Mouse (Mus musculus): Measurements from ENCODE around the gene Gba2. TPM values are rescaled to one million over a fixed set of nuclear protein-coding genes. Genes with fewer than 3 reads are reported as not detected.
A peak's percentile ranks its signal among the peaks of the same experiment; 100 is the strongest.

Gene Gba2
- total RNA-seq, 2 experiments from 2014 or later: 69.2 to 70.6 TPM

DNA sequence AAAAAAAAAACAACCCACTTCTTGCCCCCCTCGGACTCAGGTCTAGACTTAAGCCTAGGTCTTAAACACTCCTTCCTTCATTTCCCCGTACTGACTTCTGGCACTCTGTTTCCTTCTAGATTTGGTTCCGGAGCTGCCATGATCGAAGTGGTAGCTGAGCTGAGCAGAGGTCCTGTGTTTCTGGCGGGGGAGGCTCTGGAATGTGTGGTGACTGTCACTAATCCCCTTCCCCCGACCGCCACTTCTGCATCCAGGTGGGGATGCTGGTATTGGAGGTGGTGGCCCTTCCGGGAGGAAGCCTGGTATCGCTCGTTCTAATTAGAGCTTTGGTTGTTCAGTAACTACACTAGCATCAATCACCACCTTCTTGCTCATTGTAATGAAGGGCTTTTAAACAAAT is 583 bp upstream of the Gba2 start:
- peak overlapping the region; percentile 95 for H3K27ac ChIP-seq
- intact Hi-C loops (cut with DNase I): loop anchor here (5.0 kb wide), 3 partner anchors 47 to 137 kb away; partner anchors contain the start of genes Hint2 and Tesk1
- TF ChIP-seq CTCF (IDR thresholded peaks at IDR 0.05): no peak
- no peak for DNase-seq (ENCODE audit: extremely low spot score in 1 of 2, low spot score in 2 of 2)
- peak overlapping the region; percentile 90 for H3K4me3 ChIP-seq

DNA sequence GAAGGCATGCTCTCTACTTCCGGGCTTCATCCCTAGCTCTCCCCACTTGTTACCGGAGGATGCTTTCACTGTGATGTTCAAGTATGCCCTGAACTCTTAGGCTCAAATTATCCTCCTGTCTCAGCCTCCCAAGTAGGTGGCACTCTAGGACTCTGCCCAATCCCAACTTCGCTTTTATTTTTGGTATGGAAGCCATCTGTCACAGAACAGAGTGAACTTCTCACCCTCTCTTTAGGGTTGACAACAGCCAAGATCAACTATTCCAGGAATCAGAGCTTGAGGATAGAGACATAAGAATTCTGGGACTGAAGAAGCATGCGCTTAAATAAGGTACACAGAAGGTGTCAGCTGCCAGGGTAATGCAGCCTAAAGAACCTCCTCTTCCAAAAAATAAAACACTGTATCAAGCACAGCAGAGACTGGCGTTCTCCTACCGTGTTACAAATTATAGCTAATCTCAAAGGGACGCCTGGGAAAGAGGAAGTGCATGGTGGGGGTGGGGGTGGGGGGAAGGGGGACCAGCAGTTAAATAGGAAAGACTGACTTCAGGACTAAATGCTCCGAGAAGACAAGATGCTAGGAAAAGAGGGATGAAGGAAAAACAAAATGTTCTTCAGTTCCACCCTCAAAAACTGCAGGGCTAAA is 1.3 kb downstream of the Gba2 start:
- DNase-seq (ENCODE audit: extremely low spot score in 1 of 2, low spot score in 2 of 2): no peak
- no peak for TF ChIP-seq CTCF (IDR thresholded peaks at IDR 0.05)
- H3K4me3 ChIP-seq: peak overlapping the region; percentile 90
- intact Hi-C loops (cut with DNase I): loop anchor here (5.0 kb wide), 3 partner anchors 45 to 135 kb away; partner anchors contain the start of genes Hint2 and Tesk1
- peak overlapping the region; percentile 95 for H3K27ac ChIP-seq

GRCm38 (mm10) chr4:43575356-43575755 is 3.3 kb downstream of the Gba2 start:
- DNase-seq (ENCODE audit: extremely low spot score in 1 of 2, low spot score in 2 of 2): no peak
- Histone ChIP-seq H3K27ac (no peak overlapping the region), H3K4me3 (no peak overlapping the region)
- intact Hi-C loops (cut with DNase I): loop anchor here (5.0 kb wide), 3 partner anchors 43 to 133 kb away; partner anchors contain the start of genes Hint2 and Tesk1
- TF ChIP-seq CTCF (IDR thresholded peaks at IDR 0.05): no peak

DNA sequence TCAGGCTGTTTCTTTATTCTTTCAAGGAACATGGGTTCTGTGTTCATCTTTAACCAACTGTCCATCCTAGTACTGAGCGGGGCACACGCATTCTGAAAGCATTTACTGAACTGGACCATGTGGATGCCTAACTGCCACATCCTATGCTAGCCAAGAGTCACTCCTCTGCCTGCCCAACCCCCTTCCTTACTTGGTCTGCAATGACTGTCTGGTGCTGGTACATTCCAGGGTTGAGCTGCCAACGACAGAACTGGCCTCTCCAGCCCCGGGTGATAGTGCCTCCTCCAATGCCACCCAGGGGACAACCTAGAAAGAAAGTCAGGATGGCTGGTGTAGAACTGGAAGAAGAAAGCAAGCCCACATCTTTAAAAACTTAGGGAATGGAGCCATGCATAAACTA is 5.1 kb downstream of the Gba2 start:
- TF ChIP-seq CTCF (IDR thresholded peaks at IDR 0.05): no peak
- intact Hi-C loops (cut with DNase I): no loop called here
- Histone ChIP-seq H3K4me3 (no peak overlapping the region), H3K27ac (no peak overlapping the region)
- no peak for DNase-seq (ENCODE audit: extremely low spot score in 1 of 2, low spot score in 2 of 2)

GRCm38 (mm10) chr4:43571395-43572045 is 7.2 kb downstream of the Gba2 start:
- Histone ChIP-seq H3K4me3 (no peak overlapping the region), H3K27ac (no peak overlapping the region)
- DNase-seq (ENCODE audit: extremely low spot score in 1 of 2, low spot score in 2 of 2): no peak
- intact Hi-C loops (cut with DNase I): no loop called here
- no peak for TF ChIP-seq CTCF (IDR thresholded peaks at IDR 0.05)

GRCm38 (mm10) chr4:43567140-43567539 is 11.5 kb downstream of the Gba2 start:
- no peak for DNase-seq (ENCODE audit: extremely low spot score in 1 of 2, low spot score in 2 of 2)
- no peak overlapping the region for H3K27ac ChIP-seq
- H3K4me3 ChIP-seq: no peak overlapping the region
- intact Hi-C loops (cut with DNase I): loop anchor here (10.0 kb wide), 1 partner anchor 522 kb away; the partner anchor contains the start of gene Fam214b
- no peak for TF ChIP-seq CTCF (IDR thresholded peaks at IDR 0.05)

- no peak for TF ChIP-seq CTCF (IDR thresholded peaks at IDR 0.05)
- H3K27ac ChIP-seq: no peak overlapping the region
- no peak for DNase-seq (ENCODE audit: extremely low spot score in 1 of 2, low spot score in 2 of 2)
- intact Hi-C loops (cut with DNase I): loop anchor here (10.0 kb wide), 1 partner anchor 519 kb away; the partner anchor contains the start of gene Fam214b
- H3K4me3 ChIP-seq: no peak overlapping the region
Measured at GRCm38 (mm10) chr4:43564231-43564630, 14.4 kb downstream of the Gba2 start.

DNA sequence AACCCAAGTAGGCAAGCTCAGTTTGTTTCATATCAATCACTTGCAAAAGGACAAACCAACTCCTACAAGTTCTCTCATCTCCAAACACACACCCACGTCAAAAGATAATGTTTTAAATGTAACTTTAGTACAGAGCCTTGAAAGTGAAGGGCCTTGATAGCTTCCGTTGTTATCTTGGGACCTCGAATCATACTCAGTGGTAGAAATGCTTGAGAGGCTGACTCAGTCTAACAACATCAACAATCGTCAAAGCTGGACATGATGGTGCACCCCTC is 15.1 kb downstream of the Gba2 start:
- no peak overlapping the region; the same call in 1 of the 2 replicates for H3K27ac ChIP-seq
- no peak for DNase-seq (ENCODE audit: extremely low spot score in 1 of 2, low spot score in 2 of 2)
- TF ChIP-seq CTCF (IDR thresholded peaks at IDR 0.05): no peak
- intact Hi-C loops (cut with DNase I): loop anchor here (10.0 kb wide), 1 partner anchor 519 kb away; the partner anchor contains the start of gene Fam214b
- H3K4me3 ChIP-seq: peak overlapping the region; percentile 97

DNA sequence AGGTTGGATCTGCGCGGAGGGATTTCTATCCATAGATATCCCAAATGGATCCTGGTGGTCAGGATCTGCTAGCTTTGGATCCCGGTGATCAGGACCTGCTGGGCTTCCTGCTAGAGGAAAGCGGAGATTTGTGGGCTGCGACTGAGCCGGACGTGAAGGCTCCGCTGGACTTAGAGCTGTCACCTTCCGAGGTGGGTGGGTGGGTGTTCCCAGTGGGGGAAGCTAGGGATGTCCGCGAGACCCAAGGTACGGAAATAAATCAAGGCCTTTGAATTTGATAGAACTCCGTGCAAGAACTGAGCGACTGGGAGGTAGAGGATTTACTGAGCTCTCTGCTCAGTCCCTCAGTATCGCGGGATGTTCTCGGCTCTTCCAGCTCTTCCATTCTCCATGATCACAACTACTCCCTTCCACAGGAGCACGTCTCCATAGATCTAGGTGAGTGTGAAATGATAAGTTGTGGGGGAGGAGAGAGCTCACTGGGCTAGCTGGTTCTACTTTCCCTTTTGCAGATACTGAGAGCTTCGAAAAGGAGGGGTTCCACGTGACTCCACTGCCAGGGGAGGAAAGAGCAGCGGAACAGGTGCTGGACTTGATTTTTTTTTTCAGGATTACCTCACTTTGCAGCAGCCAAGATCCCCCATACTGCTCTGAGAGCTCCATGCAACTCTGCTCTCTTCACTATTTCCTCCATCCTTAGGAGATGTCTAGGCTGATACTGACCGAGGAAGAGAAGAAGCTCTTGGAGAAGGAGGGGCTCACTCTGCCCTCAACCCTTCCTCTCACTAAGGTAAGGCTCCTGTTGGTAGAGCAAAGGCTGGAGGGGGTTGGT is 15.7 kb downstream of the Gba2 start:
- no peak; the same call in 1 of the 2 replicates for TF ChIP-seq CTCF (IDR thresholded peaks at IDR 0.05)
- Histone ChIP-seq H3K27ac (peak overlapping the region; percentile 99), H3K4me3 (peak overlapping the region; percentile 97)
- intact Hi-C loops (cut with DNase I): loop anchor here (1.0 to 10.0 kb wide), 4 partner anchors 15 to 518 kb away; partner anchors contain the start of genes Fam214b, Gba2 and Rgp1
- DNase-seq (ENCODE audit: extremely low spot score in 1 of 2, low spot score in 2 of 2): no peak

DNA sequence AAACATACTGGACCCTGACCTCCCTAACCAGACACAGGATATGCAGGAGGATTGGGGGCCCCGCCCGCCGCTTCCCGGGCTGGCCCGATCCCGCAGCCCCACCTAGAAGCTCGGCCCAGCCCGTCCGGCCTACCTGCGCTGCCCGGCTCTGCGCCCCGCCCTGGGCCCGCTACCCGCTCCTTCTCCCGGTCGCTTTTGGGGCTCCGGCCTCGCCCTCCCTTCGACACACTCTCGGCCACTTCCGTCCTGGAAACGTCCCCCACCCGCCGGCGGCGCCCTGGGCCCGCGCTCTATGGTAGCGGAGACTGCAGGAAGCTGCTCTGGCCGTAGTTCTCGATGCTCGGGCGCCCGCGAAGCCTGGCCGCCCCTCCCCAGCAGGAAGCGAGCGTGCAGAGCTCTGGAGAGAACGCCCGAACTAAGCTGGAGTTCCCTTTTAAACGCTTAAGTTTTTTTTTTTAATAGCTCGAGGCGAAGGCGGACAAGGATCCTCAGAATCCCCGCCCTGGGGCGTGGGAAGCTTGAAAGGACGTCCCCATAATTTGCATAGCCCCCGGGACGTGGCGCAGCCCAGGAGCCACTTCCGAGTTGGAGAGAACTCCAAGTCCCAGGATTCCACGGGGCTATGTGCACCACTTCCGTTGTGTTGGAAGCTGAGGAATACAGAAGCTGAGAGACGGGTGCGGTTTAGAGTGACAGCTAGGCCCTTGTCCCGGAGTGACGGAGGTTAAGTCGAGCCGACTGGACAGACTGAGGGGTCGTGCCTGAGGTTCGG is 16.5 kb downstream of the Gba2 start, which contains the start of the genes Creb3 and Tln1:
TSS of gene Creb3 (plus strand) at position 336 of the 772 bp plus-strand sequence.
TSS of gene Tln1 (minus strand) at position 695 of the 772 bp plus-strand sequence.
- peak within 1 kb of the TSS; percentile 97 for H3K4me3 ChIP-seq
- H3K27ac ChIP-seq: peak within 1 kb of the TSS; percentile 99
- intact Hi-C loops (cut with DNase I): loop anchor here (1.0 to 10.0 kb wide), 4 partner anchors 16 to 517 kb away; partner anchors contain the start of genes Fam214b, Gba2 and Rgp1
- peak; percentile 91 to 94 for DNase-seq (ENCODE audit: extremely low spot score in 1 of 2, low spot score in 2 of 2)
- no peak; the same call in 1 of the 2 replicates for TF ChIP-seq CTCF (IDR thresholded peaks at IDR 0.05)
